Mouse (Mus musculus): ENCODE measurements around the gene Sec24a. TPM values are rescaled to one million over a fixed set of nuclear protein-coding genes. Genes with fewer than 3 reads are reported as not detected.

Sec24a gene
- total RNA-seq (2023): 50.9 TPM

GRCm38 (mm10) chr11:51763213-51763907, at the start of gene Sec24a, which contains the start of gene Sar1b:
Sec24a (minus strand) TSS chr11:51763634.
Sar1b (plus strand) TSS chr11:51763687.

GRCm38 (mm10) chr11:51688330-51689328, 74.8 kb downstream of the Sec24a start, which contains the start of gene 0610009B22Rik:
0610009B22Rik (minus strand) TSS chr11:51688874.

GRCm38 (mm10) chr11:51650691-51651515, 112.5 kb downstream of the Sec24a start, which contains the start of the genes N4bp3 and D930048N14Rik:
N4bp3 (minus strand) TSS chr11:51650842.
D930048N14Rik (plus strand) TSS chr11:51650954.

Other genes starting within 250 kb of the Sec24a start
- 11.9 TPM for gene Phykpl, start 178.9 kb downstream of the Sec24a start, total RNA-seq (2023)
- 227 TPM for gene Hnrnpab, start 156.8 kb downstream of the Sec24a start, total RNA-seq (2023)
- 43.6 TPM for gene Nhp2, start 143.9 kb downstream of the Sec24a start, total RNA-seq (2023)
- gene Rmnd5b, start 127.7 kb downstream of the Sec24a start, total RNA-seq (2023): 69.6 TPM
- gene N4bp3, start 112.8 kb downstream of the Sec24a start, total RNA-seq (2023): 3.8 TPM
- 0.91 TPM for gene D930048N14Rik, start 112.7 kb downstream of the Sec24a start, total RNA-seq (2023)
- 2.7 TPM for gene 0610009B22Rik, start 74.8 kb downstream of the Sec24a start, total RNA-seq (2023)
- gene Sar1b, start 53 bp upstream of the Sec24a start, total RNA-seq (2023): 23.6 TPM
- 56.7 TPM for gene Jade2, start 94.0 kb upstream of the Sec24a start, total RNA-seq (2023)
- gene Cdkn2aipnl, start 204.0 kb upstream of the Sec24a start, total RNA-seq (2023): 40.1 TPM
- gene Ube2b, start 237.1 kb upstream of the Sec24a start, total RNA-seq (2023): 289 TPM
- 4.2 TPM for gene Cdkl3, start 240.6 kb upstream of the Sec24a start, total RNA-seq (2023)